Mouse (Mus musculus): Measurements from ENCODE around the gene Hoga1.
A peak's percentile ranks its signal among the peaks of the same experiment; 100 is the strongest.

DNA sequence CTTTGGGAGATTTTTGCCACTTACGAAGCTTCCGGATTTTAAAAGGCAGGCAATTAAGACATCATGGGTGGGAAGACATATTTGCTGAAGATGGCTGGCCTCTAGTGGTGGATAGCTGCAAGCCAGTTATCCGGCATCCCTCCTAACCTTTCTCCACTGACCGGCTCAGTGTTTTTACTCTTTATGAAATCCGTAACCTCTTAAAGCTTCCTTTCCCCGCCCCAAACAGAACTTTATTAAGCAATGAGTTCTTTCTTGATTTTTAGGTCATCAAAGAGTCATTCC is 23.8 kb downstream of the Hoga1 start:
- TF ChIP-seq CTCF (IDR thresholded peaks at IDR 0.05; ENCODE audit: borderline replicate concordance, insufficient read depth, low read length) (0 out of 2 replicates have a peak, but pooled peaks have one; percentile 21), POLR2A (IDR thresholded peaks at IDR 0.05; ENCODE audit: low read depth, low read length) (no peak)

All from embryonic fibroblast, embryonic 13.5 days (primary cell).